Mouse (Mus musculus) hindbrain, embryonic 12.5 days (tissue): ENCODE data around the gene Dnali1. TPM values are rescaled to one million over a fixed set of nuclear protein-coding genes. Genes with fewer than 3 reads are reported as not detected.
A peak's percentile ranks its signal among the peaks of the same experiment; 100 is the strongest.

Source experiments
- ATAC-seq: fragments of 200-750 bp; cut with Nextera tagmentation; 2 replicates; pipeline ENCODE4 v1.8.0; 2017; ENCODE audit warnings: moderate TSS enrichment; ENCODE audit not compliant: low FRiP score
- H3K27ac ChIP-seq: fragments of 300-500 bp; sonication (generic); 2 replicates; pipeline ENCODE4 v1.5.1; 2016; ENCODE audit warnings: mild to moderate bottlenecking
- H3K27me3 ChIP-seq: fragments of 300-500 bp; sonication (generic); 2 replicates; pipeline ENCODE4 v1.6.1; 2016; ENCODE audit warnings: mild to moderate bottlenecking
- H3K36me3 ChIP-seq: fragments of 300-500 bp; sonication (generic); 2 replicates; pipeline ENCODE4 v1.6.1; 2016; ENCODE audit warnings: mild to moderate bottlenecking
- H3K4me1 ChIP-seq: fragments of 300-500 bp; sonication (generic); 2 replicates; pipeline ENCODE4 v1.6.1; 2016
- H3K4me2 ChIP-seq: fragments of 300-500 bp; sonication (generic); replicated peaks from 2 replicates; pipeline ENCODE4 v1.6.1; 2016; ENCODE audit warnings: mild to moderate bottlenecking
- H3K4me3 ChIP-seq: fragments of 300-500 bp; sonication (generic); 2 replicates; pipeline ENCODE4 v1.5.1; 2016; ENCODE audit warnings: mild to moderate bottlenecking
- H3K9ac ChIP-seq: fragments of 300-500 bp; sonication (generic); 2 replicates; pipeline ENCODE4 v1.6.1; 2016; ENCODE audit warnings: mild to moderate bottlenecking, moderate library complexity
- H3K9me3 ChIP-seq: fragments of 300-500 bp; sonication (generic); replicated peaks from 2 replicates; pipeline ENCODE4 v1.6.1; 2016; ENCODE audit warnings: mild to moderate bottlenecking
- WGBS: fragments of 180-500 bp; shearing (Covaris S2); methylation state at CpG from one replicate; pipeline ENCODE4 v1.1.7; 2016; 5-methylcytosine and 5-hydroxymethylcytosine counted together
- polyA plus RNA-seq: library from polyadenylated mRNA; unstranded; fragments of >200 nt; fragmentation: Nextera tagmentation; extraction: Ambion mirVana; gene quantifications from 2 replicates; pipeline ENCODE4 v1.2.1, GENCODE M21; 2016

Gene Dnali1
- 1.2 and 1.7 TPM in 2 replicates for polyA plus RNA-seq

- 3% methylated on average over 26 of the region's 26 CpGs for WGBS
- Histone ChIP-seq H3K4me2 (peak within 1 kb of the TSS; percentile 86), H3K27me3 (peaks cover 8% of the 10 kb centered on the region), H3K9ac (peak within 1 kb of the TSS; percentile 96), H3K27ac (peak within 1 kb of the TSS; percentile 67; the same call in 1 of the 2 replicates), H3K4me1 (peaks cover 16% of the 10 kb centered on the region), H3K9me3 (no peaks in the 10 kb centered on the region), H3K36me3 (peaks cover 17% of the 10 kb centered on the region), H3K4me3 (peak within 1 kb of the TSS; percentile 99)
- peak; percentile 58 for ATAC-seq
These were observed at the start of gene Dnali1 for GRCm38 (mm10) chr4:125065517-125066307. Gene Dnali1, minus strand, starts transcription at chr4:125065703.

- H3K4me2 ChIP-seq = no peak overlapping the region
- 80% methylated on average over 4 of the region's 4 CpGs for WGBS
- H3K27ac ChIP-seq = no peak overlapping the region
- peaks cover 14% of the 10 kb centered on the region for H3K36me3 ChIP-seq
- peaks cover 21% of the 10 kb centered on the region for H3K4me1 ChIP-seq
- no peaks in the 10 kb centered on the region for H3K9me3 ChIP-seq
- no peak overlapping the region for H3K9ac ChIP-seq
- peaks cover 2% of the 10 kb centered on the region; the same call in 1 of the 2 replicates for H3K27me3 ChIP-seq
- no peak for ATAC-seq
- no peak overlapping the region for H3K4me3 ChIP-seq
These were observed 49.6 kb upstream of the Dnali1 start for GRCm38 (mm10) chr4:125115081-125115480.

GRCm38 (mm10) chr4:125114638-125115037 lies 49.1 kb upstream of the Dnali1 start:
- WGBS = 11% methylated on average over 6 of the region's 6 CpGs

GRCm38 (mm10) chr4:125105354-125105753 lies 39.9 kb upstream of the Dnali1 start:
- H3K27ac ChIP-seq = no peak overlapping the region
- no peaks in the 10 kb centered on the region for H3K27me3 ChIP-seq
- 94% methylated on average over 9 of the region's 9 CpGs for WGBS
- no peak overlapping the region for H3K4me3 ChIP-seq
- H3K4me1 ChIP-seq = no peaks in the 10 kb centered on the region
- no peaks in the 10 kb centered on the region for H3K9me3 ChIP-seq
- ATAC-seq = no peak
- H3K36me3 ChIP-seq = peaks cover 44% of the 10 kb centered on the region
- H3K9ac ChIP-seq = no peak overlapping the region
- no peak overlapping the region for H3K4me2 ChIP-seq

More at GRCm38 (mm10) chr4:125114638-125115037, 49.1 kb upstream of the Dnali1 start:
- no peak overlapping the region for H3K4me3 ChIP-seq
- peaks cover 18% of the 10 kb centered on the region for H3K36me3 ChIP-seq
- peaks cover 2% of the 10 kb centered on the region; the same call in 1 of the 2 replicates for H3K27me3 ChIP-seq
- no peaks in the 10 kb centered on the region for H3K9me3 ChIP-seq
- H3K4me2 ChIP-seq = no peak overlapping the region
- no peak overlapping the region for H3K27ac ChIP-seq
- no peak overlapping the region for H3K9ac ChIP-seq
- peaks cover 21% of the 10 kb centered on the region for H3K4me1 ChIP-seq
- no peak; the same call in 1 of the 2 replicates for ATAC-seq

- no peaks in the 10 kb centered on the region for H3K9me3 ChIP-seq
- H3K4me1 ChIP-seq = peaks cover 5% of the 10 kb centered on the region; the same call in 1 of the 2 replicates
- ATAC-seq = no peak
- H3K4me2 ChIP-seq = no peak overlapping the region
- no peak overlapping the region for H3K27ac ChIP-seq
- H3K27me3 ChIP-seq = no peaks in the 10 kb centered on the region
- no peak overlapping the region for H3K9ac ChIP-seq
- peaks cover 28% of the 10 kb centered on the region for H3K36me3 ChIP-seq
- WGBS = 76% methylated on average over 13 of the region's 13 CpGs
- H3K4me3 ChIP-seq = no peak overlapping the region
These were observed 35.8 kb upstream of the Dnali1 start for GRCm38 (mm10) chr4:125101334-125101733.

GRCm38 (mm10) chr4:125099458-125099857 lies 34.0 kb upstream of the Dnali1 start:
- Histone ChIP-seq H3K27ac (no peak overlapping the region), H3K4me2 (no peak overlapping the region), H3K36me3 (peaks cover 15% of the 10 kb centered on the region), H3K4me3 (no peak overlapping the region), H3K4me1 (peaks cover 5% of the 10 kb centered on the region; the same call in 1 of the 2 replicates), H3K9me3 (no peaks in the 10 kb centered on the region), H3K27me3 (no peaks in the 10 kb centered on the region), H3K9ac (no peak overlapping the region)
- WGBS = 10% methylated on average over 8 of the region's 8 CpGs
- ATAC-seq = peak; percentile 52; the same call in 1 of the 2 replicates

GRCm38 (mm10) chr4:125097412-125097811 lies 31.9 kb upstream of the Dnali1 start:
- Histone ChIP-seq H3K4me3 (no peak overlapping the region), H3K9me3 (no peaks in the 10 kb centered on the region), H3K27ac (no peak overlapping the region), H3K4me1 (peaks cover 5% of the 10 kb centered on the region; the same call in 1 of the 2 replicates), H3K4me2 (no peak overlapping the region), H3K36me3 (peaks cover 14% of the 10 kb centered on the region), H3K9ac (no peak overlapping the region), H3K27me3 (no peaks in the 10 kb centered on the region)
- no peak for ATAC-seq
- WGBS = 83% methylated on average over 4 of the region's 4 CpGs

GRCm38 (mm10) chr4:125096066-125096465 lies 30.6 kb upstream of the Dnali1 start:
- ATAC-seq = no peak
- H3K27ac ChIP-seq = no peak overlapping the region
- peaks cover 24% of the 10 kb centered on the region for H3K36me3 ChIP-seq
- peaks cover 5% of the 10 kb centered on the region; the same call in 1 of the 2 replicates for H3K4me1 ChIP-seq
- WGBS = 97% methylated on average over 5 of the region's 5 CpGs
- no peak overlapping the region for H3K9ac ChIP-seq
- no peak overlapping the region for H3K4me2 ChIP-seq
- no peaks in the 10 kb centered on the region for H3K27me3 ChIP-seq
- no peaks in the 10 kb centered on the region for H3K9me3 ChIP-seq
- no peak overlapping the region for H3K4me3 ChIP-seq

GRCm38 (mm10) chr4:125093031-125093430 lies 27.5 kb upstream of the Dnali1 start:
- no peak overlapping the region for H3K4me3 ChIP-seq
- 90% methylated on average over 5 of the region's 5 CpGs for WGBS

GRCm38 (mm10) chr4:125085346-125085841 lies 19.9 kb upstream of the Dnali1 start:
- 1% methylated on average over 44 of the region's 45 CpGs for WGBS

More at GRCm38 (mm10) chr4:125093031-125093430, 27.5 kb upstream of the Dnali1 start:
- no peaks in the 10 kb centered on the region for H3K27me3 ChIP-seq
- H3K9me3 ChIP-seq = no peaks in the 10 kb centered on the region
- H3K27ac ChIP-seq = no peak overlapping the region
- no peaks in the 10 kb centered on the region for H3K4me1 ChIP-seq
- peaks cover 54% of the 10 kb centered on the region for H3K36me3 ChIP-seq
- H3K9ac ChIP-seq = no peak overlapping the region
- no peak overlapping the region for H3K4me2 ChIP-seq
- ATAC-seq = no peak

GRCm38 (mm10) chr4:125084403-125085345 lies 19.2 kb upstream of the Dnali1 start, which contains the start of gene Meaf6:
Gene Meaf6, plus strand, starts transcription at chr4:125085134.
- Histone ChIP-seq H3K4me3 (peak within 1 kb of the TSS; percentile 72), H3K4me2 (peak within 1 kb of the TSS; percentile 83), H3K27ac (peak within 1 kb of the TSS; percentile 98), H3K4me1 (peaks cover 21% of the 10 kb centered on the region), H3K9ac (peak within 1 kb of the TSS; percentile 88), H3K27me3 (no peaks in the 10 kb centered on the region), H3K36me3 (peaks cover 28% of the 10 kb centered on the region), H3K9me3 (no peaks in the 10 kb centered on the region)
- 1% methylated on average over 61 of the region's 63 CpGs for WGBS
- peak; percentile 89 for ATAC-seq

More at GRCm38 (mm10) chr4:125085346-125085841, 19.9 kb upstream of the Dnali1 start:
- no peaks in the 10 kb centered on the region for H3K27me3 ChIP-seq
- ATAC-seq = peak; percentile 95
- H3K27ac ChIP-seq = peak overlapping the region; percentile 98
- peak overlapping the region; percentile 88 for H3K9ac ChIP-seq
- no peaks in the 10 kb centered on the region for H3K9me3 ChIP-seq
- peak overlapping the region; percentile 83 for H3K4me2 ChIP-seq
- peaks cover 35% of the 10 kb centered on the region for H3K36me3 ChIP-seq
- peaks cover 21% of the 10 kb centered on the region for H3K4me1 ChIP-seq
- H3K4me3 ChIP-seq = peak overlapping the region; percentile 72
